Mouse (Mus musculus) frontal cortex, postnatal 36 days (tissue): ENCODE results near the gene Ifi208.
A peak's percentile ranks its signal among the peaks of the same experiment; 100 is the strongest.
"Not testable (repeated sequence)": the region's sequence is repeated elsewhere in the genome, so short reads cannot be mapped to it uniquely, and the experiment has no call there.

Source experiments
- DNase-seq, 2 experiments: peaks; one replicate each; pipeline ENCODE4 v3.0.0; 2022; ENCODE audit warnings: low spot score in 2 of 2

The Ifi208 gene

DNA sequence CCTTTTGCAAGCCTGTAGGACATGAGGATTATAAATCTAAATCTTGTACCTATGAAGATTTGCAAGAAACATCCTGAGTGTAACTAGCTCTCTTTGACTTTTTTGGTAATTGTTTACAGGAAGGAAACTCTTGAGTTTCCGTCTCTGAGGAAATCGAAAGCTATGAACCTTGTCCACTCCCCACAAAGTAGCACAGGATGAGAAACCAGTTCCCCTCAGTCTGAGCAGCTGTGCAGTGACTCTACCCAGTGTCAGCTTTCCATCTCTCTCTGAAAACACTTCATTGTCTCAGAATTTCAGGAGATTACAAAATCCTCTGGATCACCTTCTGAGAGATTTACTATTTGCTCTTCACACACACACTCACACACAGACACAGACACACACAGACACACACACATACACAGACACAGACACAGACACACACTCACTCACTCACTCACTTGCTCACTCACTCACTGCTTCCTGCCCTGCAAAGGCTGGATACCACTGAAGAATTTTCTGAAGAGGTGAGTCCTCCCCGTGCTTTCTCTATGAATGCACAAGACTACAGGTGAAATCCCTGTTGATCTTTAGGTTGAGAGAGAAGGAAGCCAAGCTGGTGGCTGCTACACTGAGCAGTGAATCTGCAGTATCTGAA, at the start of gene Ifi208:
Gene Ifi208, plus strand, starts transcription at position 218 of the 640 bp plus-strand sequence.
- not testable (repeated sequence) for DNase-seq

DNA sequence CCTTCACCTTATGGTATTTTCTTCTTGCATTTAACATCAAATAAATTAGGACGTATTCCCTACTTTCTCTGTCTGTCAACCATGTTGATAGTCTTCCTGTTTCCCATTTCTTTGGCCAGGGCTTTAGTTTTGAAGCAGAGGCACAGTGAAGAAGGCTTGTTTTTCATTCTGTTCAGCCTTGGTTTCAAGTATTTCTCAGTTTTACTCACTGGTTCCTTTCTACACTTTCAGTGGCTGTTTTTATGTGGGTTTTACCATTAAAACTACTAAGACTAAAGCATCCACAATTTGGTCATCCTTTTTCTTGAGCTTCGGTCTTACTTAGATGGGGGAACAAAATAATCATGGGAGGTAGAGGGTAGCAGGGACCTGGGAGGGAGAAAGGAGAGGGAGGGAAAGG, 49.4 kb upstream of the Ifi208 start:
- DNase-seq = no peak

DNA sequence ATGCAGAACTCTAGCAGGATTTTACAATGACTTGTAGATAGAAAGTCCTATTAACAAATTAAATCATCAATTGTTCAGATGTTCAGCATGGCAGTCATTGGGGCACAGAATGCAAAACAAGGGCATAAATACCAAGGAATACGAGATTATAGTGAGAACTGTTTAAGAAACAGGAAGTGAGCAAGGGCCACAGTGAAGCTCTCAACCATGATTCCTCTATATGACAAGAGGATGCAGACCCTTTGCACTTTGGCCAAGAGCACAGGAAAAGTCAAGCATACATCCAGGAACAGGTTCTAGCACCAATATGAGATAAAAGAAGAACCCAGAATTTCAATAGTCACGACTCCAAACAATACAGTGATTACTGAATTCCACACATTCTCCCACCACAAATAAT, 46.8 kb upstream of the Ifi208 start:
- DNase-seq = no peak

DNA sequence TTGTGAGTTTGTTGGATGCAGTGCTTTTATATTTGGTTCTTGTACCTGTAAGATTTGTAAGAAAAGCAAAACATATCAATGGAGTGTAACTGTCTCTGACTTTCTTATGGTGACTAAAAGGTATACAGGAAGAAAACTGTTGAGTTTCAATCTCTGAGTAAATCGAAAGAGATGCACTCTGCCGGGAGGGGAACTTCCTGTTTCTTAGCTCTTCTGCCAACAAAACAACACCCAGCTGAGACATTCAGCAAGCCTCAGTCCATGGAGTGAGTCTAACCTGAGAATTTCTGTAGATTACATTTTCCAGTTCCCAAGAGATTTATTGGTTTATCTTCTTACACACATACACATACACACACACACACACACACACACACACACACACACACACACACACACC, 42.9 kb upstream of the Ifi208 start, which contains the start of gene Ifi209:
Gene Ifi209, plus strand, starts transcription at position 296 of the 400 bp plus-strand sequence.
- not testable (repeated sequence) for DNase-seq

- DNase-seq = no peak
Observed at GRCm38 (mm10) chr1:173633969-173634645, 39.4 kb upstream of the Ifi208 start.

DNA sequence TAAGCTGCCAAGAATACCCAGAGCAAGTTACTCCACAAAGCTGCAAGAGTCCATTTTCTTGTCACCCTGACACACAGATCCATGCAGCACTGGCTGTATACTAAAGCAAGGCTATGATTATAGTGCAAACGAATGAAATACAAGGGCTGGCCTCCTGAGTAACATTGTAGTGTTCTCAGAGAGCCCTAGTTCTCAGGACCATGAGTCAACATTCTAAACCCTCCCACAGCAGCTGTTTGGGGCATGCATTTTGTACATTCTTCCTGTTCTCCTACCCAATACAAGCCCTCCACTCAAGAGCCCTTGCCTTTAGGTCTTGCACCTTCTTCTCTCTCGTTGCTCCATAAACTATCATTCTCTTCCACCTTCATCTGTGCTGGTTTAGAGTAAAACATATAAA, 28.1 kb upstream of the Ifi208 start:
- no peak for DNase-seq

DNA sequence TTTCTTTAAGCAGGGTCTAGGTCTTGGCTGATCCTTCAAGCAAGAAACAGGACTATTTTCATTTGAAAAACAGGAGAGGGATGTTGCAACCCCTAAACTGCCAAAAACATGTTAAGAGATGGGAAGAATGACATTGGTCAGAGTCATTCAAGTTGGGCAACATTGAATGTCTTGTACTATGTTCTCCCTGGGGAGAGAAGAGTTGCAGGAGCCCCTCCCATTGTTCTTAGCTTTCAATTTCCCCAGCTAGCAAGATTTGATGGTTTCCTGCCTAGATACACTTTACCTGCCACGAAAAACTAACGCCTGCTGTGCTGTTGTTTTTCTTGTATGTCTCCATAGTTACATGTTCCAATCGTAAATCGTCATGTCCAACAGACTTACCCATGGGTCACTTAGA, 15.5 kb upstream of the Ifi208 start:
- no peak for DNase-seq

DNA sequence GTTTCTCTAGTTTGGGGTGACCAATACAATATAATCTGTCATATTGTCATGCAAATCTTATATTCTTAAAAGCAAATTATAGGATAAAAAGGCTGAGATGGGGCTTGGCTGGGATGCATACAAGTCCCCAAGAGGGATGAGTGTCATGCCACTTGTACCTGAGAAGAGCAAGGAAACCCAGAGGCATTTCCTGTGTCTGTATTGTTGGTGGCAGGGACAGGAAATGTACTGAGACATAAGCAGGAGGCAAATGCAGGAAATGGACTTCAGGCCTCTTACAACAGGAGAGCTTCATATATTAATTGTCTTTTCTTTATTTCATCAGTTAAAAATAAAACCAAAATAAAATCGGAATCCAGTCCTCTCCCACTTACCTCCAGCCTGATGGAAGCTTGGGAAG, 5.1 kb downstream of the Ifi208 start:
- DNase-seq = not testable (repeated sequence)

DNA sequence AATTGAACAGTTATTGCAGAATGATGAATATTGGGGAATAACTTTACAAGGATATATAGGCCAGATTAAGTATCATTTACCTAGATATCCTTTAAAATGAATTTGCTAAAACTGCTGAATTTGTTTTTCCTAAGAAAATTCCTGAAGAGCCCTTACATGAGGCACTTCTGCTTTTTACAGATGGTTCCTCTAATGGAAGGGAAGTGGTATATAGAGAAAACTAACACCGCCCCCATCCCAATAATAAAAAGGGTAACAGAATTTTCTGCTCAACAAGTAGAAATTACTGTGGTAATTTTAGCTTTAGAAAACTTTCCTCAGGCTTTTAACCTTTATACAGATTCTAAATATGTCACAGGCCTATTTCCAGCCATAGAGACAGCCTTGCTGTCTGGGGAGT, 20.8 kb downstream of the Ifi208 start:
- no peak for DNase-seq

DNA sequence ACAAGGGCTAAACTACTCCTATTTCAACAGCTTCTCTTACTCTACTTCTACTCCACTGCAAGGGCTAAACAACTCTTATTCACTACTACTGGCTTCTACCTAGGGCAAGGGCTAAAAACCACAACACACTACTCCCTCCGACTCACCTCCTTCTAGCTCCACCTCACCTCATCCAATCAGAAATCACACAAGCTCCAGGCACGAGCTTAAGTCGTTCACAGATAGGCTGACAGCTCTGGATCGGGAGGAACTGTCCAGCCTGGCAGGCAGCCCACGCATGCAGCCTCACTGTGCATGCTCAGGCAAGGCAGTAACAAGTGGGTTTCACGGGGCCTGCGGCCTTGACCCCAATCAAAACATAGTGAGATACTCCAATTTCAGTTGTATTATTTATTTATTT, 59.7 kb downstream of the Ifi208 start:
- no peak for DNase-seq

- DNase-seq = not testable (repeated sequence)
Observed at GRCm38 (mm10) chr1:173735015-173735414, 61.5 kb downstream of the Ifi208 start.

GRCm38 (mm10) chr1:173736986-173737385, 63.5 kb downstream of the Ifi208 start:
- peak in 1 of 2 experiments; percentile 3 for DNase-seq

GRCm38 (mm10) chr1:173740537-173740936, 67.1 kb downstream of the Ifi208 start:
- no peak for DNase-seq

DNA sequence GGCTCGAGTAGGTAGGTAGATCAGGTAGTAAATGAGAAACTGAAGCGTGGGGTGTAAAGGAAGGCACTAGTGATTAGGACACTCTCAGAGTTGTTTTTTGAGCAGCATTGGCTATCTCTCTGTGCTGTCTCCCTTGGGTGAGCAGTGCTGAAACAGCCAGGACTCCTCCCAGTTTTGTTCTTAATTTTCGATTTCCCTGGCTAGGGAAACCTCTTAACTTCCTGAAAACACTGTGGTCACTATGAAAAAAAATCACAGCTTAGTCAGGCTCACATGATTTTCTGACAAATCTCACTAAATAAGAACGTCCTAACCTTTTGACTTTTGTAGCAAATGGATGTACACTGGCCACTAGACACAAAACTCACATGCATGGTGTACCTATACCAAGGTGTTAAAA, 68.2 kb downstream of the Ifi208 start, which contains the start of gene Ifi207:
Gene Ifi207, minus strand, starts transcription at position 92 of the 400 bp plus-strand sequence.
- no peak for DNase-seq

GRCm38 (mm10) chr1:173742262-173742661, 68.8 kb downstream of the Ifi208 start:
- no peak for DNase-seq
